Mouse (Mus musculus): ENCODE data around the gene Tescl. TPM values are rescaled to one million over a fixed set of nuclear protein-coding genes. Genes with fewer than 3 reads are reported as not detected.

The Tescl gene
- polyA plus RNA-seq, 1 experiment from 2014 or later, result not detected

DNA sequence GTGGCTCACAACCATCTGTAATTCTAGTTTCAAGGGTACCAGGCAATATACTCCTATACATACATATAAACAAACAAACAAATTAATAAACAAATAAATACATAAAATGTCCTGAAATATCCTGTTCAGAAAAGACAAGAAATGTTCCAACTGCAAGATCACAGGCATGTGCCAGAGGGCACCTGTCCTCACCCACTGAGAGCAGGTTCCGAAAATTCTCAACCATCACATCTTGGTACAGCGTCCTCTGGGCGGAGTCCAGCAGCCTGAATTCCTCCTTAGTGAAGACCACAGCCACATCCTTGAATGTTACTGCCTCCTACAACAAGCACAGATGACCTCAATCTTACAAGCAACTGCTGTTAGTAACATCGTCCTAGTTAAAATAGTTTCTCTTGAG, 39.0 kb downstream of the Tescl start:
- Histone ChIP-seq H3K9ac (no peak overlapping the region), H3K27ac (ENCODE audit: low read depth) (no peak overlapping the region), H3K27me3 (ENCODE audit: insufficient read depth, low read length) (no peaks in the 10 kb centered on the region), H3K4me3 (ENCODE audit: low read depth, low read length) (no peak overlapping the region), H3K4me2 (no peak overlapping the region), H3K36me3 (ENCODE audit: insufficient read depth) (peaks cover 69% of the 10 kb centered on the region), H3K4me1 (ENCODE audit: insufficient read depth) (peaks cover 6% of the 10 kb centered on the region; the same call in 1 of the 2 replicates), H3K9me3 (ENCODE audit: low read depth, low read length) (no peaks in the 10 kb centered on the region)
- DNase-seq, result no peak
- WGBS, result 97% methylated on average over 4 of the region's 4 CpGs
- no peak for TF ChIP-seq CTCF (IDR thresholded peaks at IDR 0.05; ENCODE audit: low read depth)
- no peak for ATAC-seq (ENCODE audit: insufficient read depth)

- no peak for TF ChIP-seq CTCF (IDR thresholded peaks at IDR 0.05; ENCODE audit: low read depth)
Observed at GRCm38 (mm10) chr7:24293061-24293851, 40.5 kb downstream of the Tescl start.

DNA sequence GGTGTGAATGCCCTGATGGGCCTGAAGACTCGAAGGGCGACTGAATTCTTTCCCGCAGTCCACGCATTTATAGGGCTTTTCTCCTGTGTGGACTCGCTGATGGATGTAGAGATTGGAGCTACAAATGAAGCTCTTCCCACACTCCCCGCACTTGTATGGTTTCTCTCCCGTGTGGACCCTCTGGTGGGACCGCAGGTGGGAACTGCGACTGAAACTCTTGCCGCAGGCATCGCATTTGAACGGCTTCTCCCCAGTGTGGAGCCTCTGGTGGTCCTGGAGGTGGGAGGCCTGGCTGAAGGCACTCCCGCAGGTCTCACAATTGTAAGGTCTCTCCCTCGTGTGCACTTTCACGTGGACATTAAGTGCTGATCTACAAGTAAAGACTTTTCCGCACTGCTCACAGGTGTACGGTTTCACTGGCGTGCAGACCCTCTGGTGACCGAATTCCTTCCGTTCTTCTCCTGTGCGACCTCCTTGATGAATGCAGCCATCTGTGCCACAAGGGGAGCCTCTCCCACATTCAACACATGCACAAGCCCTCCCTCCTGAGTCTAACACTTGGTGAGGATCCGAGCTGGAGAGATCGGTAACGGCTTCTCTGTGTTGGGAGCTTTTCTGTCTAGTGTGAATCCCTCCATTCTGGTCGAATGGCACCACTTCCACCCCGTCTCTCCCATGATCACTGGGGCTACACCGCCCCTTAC, 42.2 kb downstream of the Tescl start:
- Histone ChIP-seq H3K9me3 (ENCODE audit: low read depth, low read length) (no peaks in the 10 kb centered on the region), H3K4me3 (ENCODE audit: low read depth, low read length) (no peak overlapping the region), H3K4me2 (no peak overlapping the region), H3K27ac (ENCODE audit: low read depth) (no peak overlapping the region), H3K27me3 (ENCODE audit: insufficient read depth, low read length) (no peaks in the 10 kb centered on the region), H3K4me1 (ENCODE audit: insufficient read depth) (no peaks in the 10 kb centered on the region), H3K9ac (no peak overlapping the region), H3K36me3 (ENCODE audit: insufficient read depth) (peaks cover 74% of the 10 kb centered on the region)
- ATAC-seq (ENCODE audit: insufficient read depth), result no peak
- 88% methylated on average over 27 of the region's 27 CpGs for WGBS
- no peak for DNase-seq
- no peak for TF ChIP-seq CTCF (IDR thresholded peaks at IDR 0.05; ENCODE audit: low read depth)

More at GRCm38 (mm10) chr7:24293061-24293851, 40.5 kb downstream of the Tescl start:
- no peak for DNase-seq
- 78% methylated on average over 12 of the region's 12 CpGs for WGBS
- H3K27me3 ChIP-seq (ENCODE audit: insufficient read depth, low read length), result no peaks in the 10 kb centered on the region
- H3K4me2 ChIP-seq, result no peak overlapping the region
- H3K4me3 ChIP-seq (ENCODE audit: low read depth, low read length), result no peak overlapping the region
- H3K9me3 ChIP-seq (ENCODE audit: low read depth, low read length), result no peaks in the 10 kb centered on the region
- H3K9ac ChIP-seq, result no peak overlapping the region
- H3K36me3 ChIP-seq (ENCODE audit: insufficient read depth), result peaks cover 76% of the 10 kb centered on the region
- no peak for ATAC-seq (ENCODE audit: insufficient read depth)
- H3K27ac ChIP-seq (ENCODE audit: low read depth), result no peak overlapping the region
- peaks cover 5% of the 10 kb centered on the region; the same call in 1 of the 2 replicates for H3K4me1 ChIP-seq (ENCODE audit: insufficient read depth)

DNA sequence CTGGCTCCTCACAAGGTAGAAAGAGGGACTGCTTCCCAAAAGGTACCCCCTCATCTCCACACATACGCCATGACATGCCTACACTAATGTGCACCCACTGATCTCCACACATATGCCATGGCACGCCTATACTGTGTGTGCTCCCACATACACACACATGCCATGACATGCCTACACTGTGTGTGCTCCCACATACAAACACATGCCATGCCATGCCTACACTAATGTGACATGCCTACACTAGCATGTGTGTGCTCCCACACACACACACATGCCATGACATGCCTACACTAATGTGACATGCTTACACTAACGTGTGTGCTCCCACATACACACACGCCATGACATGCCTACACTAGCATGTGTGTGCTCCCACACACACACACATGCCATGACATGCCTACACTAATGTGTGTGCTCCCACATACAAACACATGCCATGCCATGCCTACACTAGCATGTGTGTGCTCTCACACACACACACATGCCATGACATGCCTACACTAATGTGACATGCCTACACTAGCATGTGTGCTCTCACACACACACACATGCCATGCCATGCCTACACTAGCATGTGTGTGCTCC, 43.5 kb downstream of the Tescl start:
- Histone ChIP-seq H3K27me3 (ENCODE audit: insufficient read depth, low read length) (no peaks in the 10 kb centered on the region), H3K9ac (no peak overlapping the region), H3K4me3 (ENCODE audit: low read depth, low read length) (no peak overlapping the region), H3K27ac (ENCODE audit: low read depth) (no peak overlapping the region), H3K4me1 (ENCODE audit: insufficient read depth) (no peaks in the 10 kb centered on the region), H3K36me3 (ENCODE audit: insufficient read depth) (peaks cover 60% of the 10 kb centered on the region), H3K4me2 (no peak overlapping the region), H3K9me3 (ENCODE audit: low read depth, low read length) (no peaks in the 10 kb centered on the region)
- no peak for ATAC-seq (ENCODE audit: insufficient read depth)
- WGBS, result 94% methylated on average over 4 of the region's 4 CpGs
- TF ChIP-seq CTCF (IDR thresholded peaks at IDR 0.05; ENCODE audit: low read depth), result no peak
- no peak for DNase-seq

- H3K36me3 ChIP-seq (ENCODE audit: insufficient read depth), result peaks cover 44% of the 10 kb centered on the region
- ATAC-seq (ENCODE audit: insufficient read depth) (no peak), DNase-seq (no peak)
- H3K9ac ChIP-seq, result no peak overlapping the region
- no peak overlapping the region for H3K4me3 ChIP-seq (ENCODE audit: low read depth, low read length)
- H3K4me2 ChIP-seq, result no peak overlapping the region
- H3K27me3 ChIP-seq (ENCODE audit: insufficient read depth, low read length), result no peaks in the 10 kb centered on the region
- TF ChIP-seq CTCF (IDR thresholded peaks at IDR 0.05; ENCODE audit: low read depth), result no peak
- H3K4me1 ChIP-seq (ENCODE audit: insufficient read depth), result no peaks in the 10 kb centered on the region
- 89% methylated on average over 6 of the region's 6 CpGs for WGBS
- no peaks in the 10 kb centered on the region for H3K9me3 ChIP-seq (ENCODE audit: low read depth, low read length)
- no peak overlapping the region for H3K27ac ChIP-seq (ENCODE audit: low read depth)
Observed at GRCm38 (mm10) chr7:24288512-24288911, 45.2 kb downstream of the Tescl start.

DNA sequence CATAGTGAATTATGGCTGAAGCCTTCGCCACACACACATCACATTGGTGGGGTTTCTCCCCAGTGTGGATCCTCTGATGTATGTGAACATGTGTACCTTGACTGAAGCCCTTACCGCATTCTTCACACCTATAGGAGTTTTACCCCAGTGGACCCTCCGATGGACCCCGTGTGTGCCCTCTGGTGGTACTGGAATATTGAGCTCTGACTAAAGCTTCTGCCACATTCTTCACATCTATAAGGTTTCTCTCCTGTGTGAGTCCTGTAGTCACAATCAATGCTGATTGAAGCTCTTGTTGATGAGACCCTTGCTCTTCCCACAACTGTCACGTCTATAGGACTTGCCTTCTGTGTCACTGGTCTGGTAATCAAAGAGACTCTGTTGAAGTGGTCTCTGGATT, 46.1 kb downstream of the Tescl start:
- 80% methylated on average over 5 of the region's 5 CpGs for WGBS
- peaks cover 36% of the 10 kb centered on the region for H3K36me3 ChIP-seq (ENCODE audit: insufficient read depth)
- no peak overlapping the region for H3K9ac ChIP-seq
- no peaks in the 10 kb centered on the region for H3K9me3 ChIP-seq (ENCODE audit: low read depth, low read length)
- no peaks in the 10 kb centered on the region for H3K4me1 ChIP-seq (ENCODE audit: insufficient read depth)
- H3K27ac ChIP-seq (ENCODE audit: low read depth), result no peak overlapping the region
- ATAC-seq (ENCODE audit: insufficient read depth), result no peak
- no peak for DNase-seq
- no peaks in the 10 kb centered on the region for H3K27me3 ChIP-seq (ENCODE audit: insufficient read depth, low read length)
- no peak overlapping the region for H3K4me2 ChIP-seq
- no peak for TF ChIP-seq CTCF (IDR thresholded peaks at IDR 0.05; ENCODE audit: low read depth)
- no peak overlapping the region for H3K4me3 ChIP-seq (ENCODE audit: low read depth, low read length)

DNA sequence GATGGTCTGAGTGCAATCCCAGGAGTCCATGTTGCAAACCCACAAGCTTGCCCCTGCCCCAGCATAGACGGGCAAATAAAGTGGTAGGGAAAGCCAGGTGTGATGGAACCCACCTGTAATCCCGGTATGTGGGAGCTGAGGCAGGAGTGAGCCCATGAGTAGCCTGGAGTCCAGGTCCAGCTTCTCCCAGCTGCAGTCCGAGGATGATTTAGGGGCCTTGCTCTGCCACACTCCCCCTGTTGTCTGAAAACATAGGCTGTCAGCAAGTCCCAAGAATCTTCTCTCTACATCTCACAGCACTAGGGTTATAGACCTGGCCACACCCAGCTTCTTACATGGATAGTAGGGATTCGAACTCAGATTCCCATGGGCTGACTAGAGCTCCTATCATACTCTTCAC, 46.8 kb downstream of the Tescl start:
- no peak for TF ChIP-seq CTCF (IDR thresholded peaks at IDR 0.05; ENCODE audit: low read depth)
- Histone ChIP-seq H3K27ac (ENCODE audit: low read depth) (no peak overlapping the region), H3K4me2 (no peak overlapping the region), H3K9me3 (ENCODE audit: low read depth, low read length) (no peaks in the 10 kb centered on the region), H3K4me1 (ENCODE audit: insufficient read depth) (no peaks in the 10 kb centered on the region), H3K27me3 (ENCODE audit: insufficient read depth, low read length) (no peaks in the 10 kb centered on the region), H3K36me3 (ENCODE audit: insufficient read depth) (peaks cover 29% of the 10 kb centered on the region), H3K4me3 (ENCODE audit: low read depth, low read length) (no peak overlapping the region), H3K9ac (no peak overlapping the region)
- WGBS, result 75% methylated on average over 4 of the region's 4 CpGs
- ATAC-seq (ENCODE audit: insufficient read depth) (no peak), DNase-seq (no peak)

Data from lung, embryonic 14.5 days (tissue).